Mouse (Mus musculus): ENCODE results near the gene Dock1. TPM values are rescaled to one million over a fixed set of nuclear protein-coding genes. Genes with fewer than 3 reads are reported as not detected.

Dock1 gene
- polyA plus RNA-seq, 1 experiment: 1.2 TPM

GRCm38 (mm10) chr7:134690806-134691205 lies 20.4 kb downstream of the Dock1 start:
- Histone ChIP-seq H3K4me1 (peaks cover 44% of the 10 kb centered on the region), H3K27me3 (replicated peaks) (no peaks in the 10 kb centered on the region), H3K36me3 (replicated peaks; ENCODE audit: low read length) (peaks cover 25% of the 10 kb centered on the region), H3K4me3 (replicated peaks) (no peak overlapping the region), H3K9me3 (peaks cover 33% of the 10 kb centered on the region)
- TF ChIP-seq FLI1 (IDR thresholded peaks at IDR 0.05; ENCODE audit: low read length) (no peak), GATA1 (IDR thresholded peaks at IDR 0.05; ENCODE audit: borderline replicate concordance, low read length) (no peak)

GRCm38 (mm10) chr7:134693325-134693724 lies 22.9 kb downstream of the Dock1 start:
- Histone ChIP-seq H3K4me1 (peaks cover 67% of the 10 kb centered on the region), H3K27me3 (replicated peaks) (no peaks in the 10 kb centered on the region), H3K36me3 (replicated peaks; ENCODE audit: low read length) (peaks cover 10% of the 10 kb centered on the region), H3K9me3 (peaks cover 14% of the 10 kb centered on the region), H3K4me3 (replicated peaks) (peak overlapping the region; percentile 14)
- TF ChIP-seq GATA1 (IDR thresholded peaks at IDR 0.05; ENCODE audit: borderline replicate concordance, low read length): no peak
- no peak for TF ChIP-seq FLI1 (IDR thresholded peaks at IDR 0.05; ENCODE audit: low read length)

GRCm38 (mm10) chr7:134695431-134695830 lies 25.0 kb downstream of the Dock1 start:
- peaks cover 14% of the 10 kb centered on the region for H3K9me3 ChIP-seq
- no peak overlapping the region for H3K4me3 ChIP-seq (replicated peaks)
- peaks cover 8% of the 10 kb centered on the region for H3K36me3 ChIP-seq (replicated peaks; ENCODE audit: low read length)
- H3K4me1 ChIP-seq: peaks cover 86% of the 10 kb centered on the region
- H3K27me3 ChIP-seq (replicated peaks): no peaks in the 10 kb centered on the region
- TF ChIP-seq GATA1 (IDR thresholded peaks at IDR 0.05; ENCODE audit: borderline replicate concordance, low read length): no peak
- no peak for TF ChIP-seq FLI1 (IDR thresholded peaks at IDR 0.05; ENCODE audit: low read length)

- Histone ChIP-seq H3K4me3 (replicated peaks) (no peak overlapping the region), H3K36me3 (replicated peaks; ENCODE audit: low read length) (peaks cover 4% of the 10 kb centered on the region), H3K4me1 (peaks cover 86% of the 10 kb centered on the region), H3K27me3 (replicated peaks) (no peaks in the 10 kb centered on the region), H3K9me3 (peaks cover 10% of the 10 kb centered on the region)
- TF ChIP-seq GATA1 (IDR thresholded peaks at IDR 0.05; ENCODE audit: borderline replicate concordance, low read length): no peak
- no peak for TF ChIP-seq FLI1 (IDR thresholded peaks at IDR 0.05; ENCODE audit: low read length)
Measured at GRCm38 (mm10) chr7:134696126-134696979, 25.9 kb downstream of the Dock1 start.

GRCm38 (mm10) chr7:134697479-134697878 lies 27.0 kb downstream of the Dock1 start:
- Histone ChIP-seq H3K9me3 (0 out of 2 replicates have a peak, but pooled peaks cover under 1% of the 10 kb centered on the region), H3K27me3 (replicated peaks) (no peaks in the 10 kb centered on the region), H3K4me1 (peaks cover 90% of the 10 kb centered on the region), H3K36me3 (replicated peaks; ENCODE audit: low read length) (no peaks in the 10 kb centered on the region), H3K4me3 (replicated peaks) (peak overlapping the region; percentile 87)
- TF ChIP-seq GATA1 (IDR thresholded peaks at IDR 0.05; ENCODE audit: borderline replicate concordance, low read length): no peak
- TF ChIP-seq FLI1 (IDR thresholded peaks at IDR 0.05; ENCODE audit: low read length): no peak

GRCm38 (mm10) chr7:134698246-134698645 lies 27.8 kb downstream of the Dock1 start:
- Histone ChIP-seq H3K36me3 (replicated peaks; ENCODE audit: low read length) (no peaks in the 10 kb centered on the region), H3K4me3 (replicated peaks) (no peak overlapping the region), H3K9me3 (no peaks in the 10 kb centered on the region), H3K4me1 (peaks cover 86% of the 10 kb centered on the region), H3K27me3 (replicated peaks) (no peaks in the 10 kb centered on the region)
- no peak for TF ChIP-seq GATA1 (IDR thresholded peaks at IDR 0.05; ENCODE audit: borderline replicate concordance, low read length)
- no peak for TF ChIP-seq FLI1 (IDR thresholded peaks at IDR 0.05; ENCODE audit: low read length)

- no peak overlapping the region for H3K4me3 ChIP-seq (replicated peaks)
- peaks cover 69% of the 10 kb centered on the region for H3K4me1 ChIP-seq
- H3K27me3 ChIP-seq (replicated peaks): no peaks in the 10 kb centered on the region
- H3K36me3 ChIP-seq (replicated peaks; ENCODE audit: low read length): no peaks in the 10 kb centered on the region
- TF ChIP-seq FLI1 (IDR thresholded peaks at IDR 0.05; ENCODE audit: low read length) (no peak), GATA1 (IDR thresholded peaks at IDR 0.05; ENCODE audit: borderline replicate concordance, low read length) (no peak)
- H3K9me3 ChIP-seq: no peaks in the 10 kb centered on the region
Measured at GRCm38 (mm10) chr7:134700001-134700400, 29.5 kb downstream of the Dock1 start.

- Histone ChIP-seq H3K4me3 (replicated peaks) (no peak overlapping the region), H3K36me3 (replicated peaks; ENCODE audit: low read length) (no peaks in the 10 kb centered on the region), H3K27me3 (replicated peaks) (no peaks in the 10 kb centered on the region), H3K4me1 (peaks cover 57% of the 10 kb centered on the region), H3K9me3 (peaks cover 3% of the 10 kb centered on the region; the same call in 1 of the 2 replicates)
- TF ChIP-seq FLI1 (IDR thresholded peaks at IDR 0.05; ENCODE audit: low read length): no peak
- TF ChIP-seq GATA1 (IDR thresholded peaks at IDR 0.05; ENCODE audit: borderline replicate concordance, low read length): no peak
Measured at GRCm38 (mm10) chr7:134702481-134702880, 32.0 kb downstream of the Dock1 start.

GRCm38 (mm10) chr7:134703704-134704103 lies 33.2 kb downstream of the Dock1 start:
- Histone ChIP-seq H3K9me3 (peaks cover 3% of the 10 kb centered on the region; the same call in 1 of the 2 replicates), H3K4me1 (peaks cover 45% of the 10 kb centered on the region), H3K27me3 (replicated peaks) (no peaks in the 10 kb centered on the region), H3K36me3 (replicated peaks; ENCODE audit: low read length) (no peaks in the 10 kb centered on the region), H3K4me3 (replicated peaks) (no peak overlapping the region)
- TF ChIP-seq FLI1 (IDR thresholded peaks at IDR 0.05; ENCODE audit: low read length) (no peak), GATA1 (IDR thresholded peaks at IDR 0.05; ENCODE audit: borderline replicate concordance, low read length) (no peak)

- H3K36me3 ChIP-seq (replicated peaks; ENCODE audit: low read length): no peaks in the 10 kb centered on the region
- no peak for TF ChIP-seq FLI1 (IDR thresholded peaks at IDR 0.05; ENCODE audit: low read length)
- no peak for TF ChIP-seq GATA1 (IDR thresholded peaks at IDR 0.05; ENCODE audit: borderline replicate concordance, low read length)
- H3K4me3 ChIP-seq (replicated peaks): no peak overlapping the region
- H3K4me1 ChIP-seq: peaks cover 17% of the 10 kb centered on the region; the same call in 1 of the 2 replicates
- H3K9me3 ChIP-seq: peaks cover 3% of the 10 kb centered on the region; the same call in 1 of the 2 replicates
- peaks cover 4% of the 10 kb centered on the region for H3K27me3 ChIP-seq (replicated peaks)
Measured at GRCm38 (mm10) chr7:134709226-134709853, 38.9 kb downstream of the Dock1 start.
